Mouse (Mus musculus): ENCODE results near the gene Ap1ar.

Gene Ap1ar

GRCm38 (mm10) chr3:127837972-127838644 is 785 bp upstream of the Ap1ar start:
- no peak for DNase-seq

- DNase-seq = no peak
These were observed 547 bp downstream of the Ap1ar start for GRCm38 (mm10) chr3:127836798-127837153.

- DNase-seq = no peak
These were observed 1.7 kb downstream of the Ap1ar start for GRCm38 (mm10) chr3:127835594-127835993.

GRCm38 (mm10) chr3:127834040-127834439 is 3.3 kb downstream of the Ap1ar start:
- no peak for DNase-seq

GRCm38 (mm10) chr3:127831079-127831478 is 6.2 kb downstream of the Ap1ar start:
- no peak for DNase-seq

- no peak for DNase-seq
These were observed 7.1 kb downstream of the Ap1ar start for GRCm38 (mm10) chr3:127830183-127830582.

- no peak for DNase-seq
These were observed 10.2 kb downstream of the Ap1ar start for GRCm38 (mm10) chr3:127827123-127827522.

GRCm38 (mm10) chr3:127826503-127826902 is 10.8 kb downstream of the Ap1ar start:
- no peak for DNase-seq

- DNase-seq = no peak
These were observed 13.1 kb downstream of the Ap1ar start for GRCm38 (mm10) chr3:127823886-127824863.

GRCm38 (mm10) chr3:127821209-127821608 is 16.1 kb downstream of the Ap1ar start:
- no peak for DNase-seq

GRCm38 (mm10) chr3:127820400-127820799 is 16.9 kb downstream of the Ap1ar start:
- DNase-seq = no peak

GRCm38 (mm10) chr3:127818694-127819663 is 18.3 kb downstream of the Ap1ar start:
- no peak for DNase-seq

- DNase-seq = no peak
These were observed 20.1 kb downstream of the Ap1ar start for GRCm38 (mm10) chr3:127817120-127817683.

- DNase-seq = no peak
These were observed 28.2 kb downstream of the Ap1ar start for GRCm38 (mm10) chr3:127809103-127809502.

- DNase-seq = no peak
These were observed 29.5 kb downstream of the Ap1ar start for GRCm38 (mm10) chr3:127807846-127808245.

- no peak for DNase-seq
These were observed 31.3 kb downstream of the Ap1ar start for GRCm38 (mm10) chr3:127805991-127806390.

GRCm38 (mm10) chr3:127805071-127805470 is 32.3 kb downstream of the Ap1ar start:
- no peak for DNase-seq

- DNase-seq = no peak
These were observed 32.9 kb downstream of the Ap1ar start for GRCm38 (mm10) chr3:127804439-127804838.

GRCm38 (mm10) chr3:127802814-127803213 is 34.5 kb downstream of the Ap1ar start:
- DNase-seq = no peak

GRCm38 (mm10) chr3:127801162-127801561 is 36.2 kb downstream of the Ap1ar start:
- DNase-seq = no peak

GRCm38 (mm10) chr3:127796271-127796670 is 41.1 kb downstream of the Ap1ar start:
- DNase-seq = no peak

- no peak for DNase-seq
These were observed 41.6 kb downstream of the Ap1ar start for GRCm38 (mm10) chr3:127795762-127796161.

Data from layer of hippocampus, adult 9-11 months (tissue).